Mouse (Mus musculus): ENCODE measurements around the gene Lemd1. TPM values are rescaled to one million over a fixed set of nuclear protein-coding genes. Genes with fewer than 3 reads are reported as not detected.

Gene Lemd1
- polyA plus RNA-seq, 1 experiment from 2014 or later: 1.9 TPM

DNA sequence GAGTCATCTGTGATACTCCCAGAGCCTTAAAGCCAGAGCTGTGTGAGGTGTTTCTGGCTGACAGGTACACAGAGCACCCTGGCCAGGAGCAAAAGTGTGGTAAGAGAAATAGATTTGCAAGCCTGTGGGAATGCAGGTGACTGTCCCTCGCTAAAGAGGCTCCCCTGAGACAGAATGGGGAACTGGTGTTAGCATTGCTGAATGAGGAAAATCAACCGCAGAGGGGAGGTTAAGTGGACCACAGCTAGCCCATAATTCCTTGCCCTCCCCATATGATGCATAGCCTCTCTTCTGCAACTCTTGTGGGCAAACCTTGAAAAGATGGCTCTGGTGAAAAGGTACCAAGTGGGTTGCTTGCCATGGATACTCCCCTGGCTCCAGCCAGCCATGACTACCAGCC, 41.8 kb upstream of the Lemd1 start:
- WGBS: 57% methylated on average over 2 of the region's 2 CpGs
- no peak for TF ChIP-seq CTCF (IDR thresholded peaks at IDR 0.05; ENCODE audit: low read depth)
- Histone ChIP-seq H3K4me2 (no peak overlapping the region), H3K27me3 (ENCODE audit: insufficient read depth, low read length) (no peaks in the 10 kb centered on the region), H3K9me3 (ENCODE audit: low read depth, low read length) (no peaks in the 10 kb centered on the region), H3K4me1 (ENCODE audit: insufficient read depth) (peaks cover 5% of the 10 kb centered on the region; the same call in 1 of the 2 replicates), H3K4me3 (ENCODE audit: low read depth, low read length) (no peak overlapping the region), H3K36me3 (ENCODE audit: insufficient read depth) (no peaks in the 10 kb centered on the region), H3K27ac (ENCODE audit: low read depth) (no peak overlapping the region), H3K9ac (no peak overlapping the region)
- DNase-seq (no peak), ATAC-seq (ENCODE audit: insufficient read depth) (no peak)

DNA sequence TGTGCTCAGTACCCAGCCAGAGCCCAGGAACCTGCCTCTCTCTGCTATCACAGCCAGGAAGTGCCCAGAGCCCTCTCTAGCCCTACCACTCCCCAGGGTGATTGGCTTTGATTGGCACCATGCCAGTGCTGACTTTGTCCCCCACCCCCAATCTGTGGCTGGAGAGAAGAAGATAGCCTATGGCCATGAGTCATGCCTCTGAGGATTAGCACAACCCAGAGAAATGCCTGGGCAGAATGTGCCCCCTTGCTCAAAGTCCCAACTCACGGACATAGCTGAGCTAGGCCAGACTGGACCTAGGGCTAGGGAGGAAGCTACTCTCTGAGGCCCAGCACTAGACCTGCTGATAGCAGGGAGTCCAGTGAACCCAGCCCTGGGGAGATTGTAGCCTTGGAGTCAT, 41.1 kb upstream of the Lemd1 start:
- H3K27me3 ChIP-seq (ENCODE audit: insufficient read depth, low read length): no peaks in the 10 kb centered on the region
- H3K4me3 ChIP-seq (ENCODE audit: low read depth, low read length): no peak overlapping the region
- no peak overlapping the region for H3K4me2 ChIP-seq
- H3K36me3 ChIP-seq (ENCODE audit: insufficient read depth): no peaks in the 10 kb centered on the region
- ATAC-seq (ENCODE audit: insufficient read depth) (no peak), DNase-seq (no peak)
- H3K9ac ChIP-seq: no peak overlapping the region
- no peak for TF ChIP-seq CTCF (IDR thresholded peaks at IDR 0.05; ENCODE audit: low read depth)
- H3K27ac ChIP-seq (ENCODE audit: low read depth): no peak overlapping the region
- WGBS: 46% methylated on average over 1 of the region's 1 CpGs
- H3K4me1 ChIP-seq (ENCODE audit: insufficient read depth): peaks cover 5% of the 10 kb centered on the region; the same call in 1 of the 2 replicates
- no peaks in the 10 kb centered on the region for H3K9me3 ChIP-seq (ENCODE audit: low read depth, low read length)

DNA sequence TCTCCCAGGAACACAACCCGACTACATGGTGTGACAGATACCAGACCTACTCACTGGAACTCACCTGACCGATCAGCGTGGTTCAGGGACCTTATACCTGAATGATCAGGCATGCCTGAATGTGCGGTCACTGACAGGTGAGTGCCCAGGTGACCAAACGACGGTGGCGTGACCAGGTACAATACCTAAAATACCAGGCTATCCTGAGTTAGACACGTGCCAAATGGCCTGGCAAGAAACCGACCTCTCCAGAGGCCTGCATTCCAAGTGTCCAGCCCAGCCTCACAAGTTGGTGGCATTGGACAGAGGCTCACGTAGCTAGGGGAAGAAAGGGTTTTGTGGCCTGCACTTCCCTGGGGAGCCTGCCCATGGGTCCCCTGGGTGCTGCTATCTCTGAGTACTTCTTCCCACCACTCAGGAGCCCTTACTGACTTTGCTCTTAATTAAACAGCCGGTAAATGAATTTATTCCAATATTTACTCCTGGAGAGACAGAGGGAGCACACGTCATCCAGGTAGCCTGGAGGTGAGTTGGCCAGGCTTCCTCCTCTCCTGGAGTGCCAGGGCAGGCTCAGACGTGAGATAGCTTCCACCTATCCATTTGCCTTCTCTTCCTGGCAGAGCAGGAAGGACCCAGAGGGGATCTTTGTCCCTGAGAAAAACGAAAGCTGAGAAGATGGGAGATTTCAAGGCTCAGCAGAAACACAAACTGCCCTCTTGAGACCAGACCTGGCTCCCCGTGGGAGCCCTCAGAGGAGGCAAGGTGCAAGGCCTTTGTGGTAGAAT, 40.2 kb upstream of the Lemd1 start:
- Histone ChIP-seq H3K36me3 (ENCODE audit: insufficient read depth) (no peaks in the 10 kb centered on the region), H3K9ac (no peak overlapping the region), H3K4me3 (ENCODE audit: low read depth, low read length) (no peak overlapping the region), H3K27me3 (ENCODE audit: insufficient read depth, low read length) (no peaks in the 10 kb centered on the region), H3K4me2 (no peak overlapping the region), H3K9me3 (ENCODE audit: low read depth, low read length) (no peaks in the 10 kb centered on the region), H3K4me1 (ENCODE audit: insufficient read depth) (peaks cover 5% of the 10 kb centered on the region; the same call in 1 of the 2 replicates), H3K27ac (ENCODE audit: low read depth) (no peak overlapping the region; the same call in 1 of the 2 replicates)
- 60% methylated on average over 15 of the region's 15 CpGs for WGBS
- TF ChIP-seq CTCF (IDR thresholded peaks at IDR 0.05; ENCODE audit: low read depth): no peak
- no peak for ATAC-seq (ENCODE audit: insufficient read depth)
- DNase-seq: no peak

DNA sequence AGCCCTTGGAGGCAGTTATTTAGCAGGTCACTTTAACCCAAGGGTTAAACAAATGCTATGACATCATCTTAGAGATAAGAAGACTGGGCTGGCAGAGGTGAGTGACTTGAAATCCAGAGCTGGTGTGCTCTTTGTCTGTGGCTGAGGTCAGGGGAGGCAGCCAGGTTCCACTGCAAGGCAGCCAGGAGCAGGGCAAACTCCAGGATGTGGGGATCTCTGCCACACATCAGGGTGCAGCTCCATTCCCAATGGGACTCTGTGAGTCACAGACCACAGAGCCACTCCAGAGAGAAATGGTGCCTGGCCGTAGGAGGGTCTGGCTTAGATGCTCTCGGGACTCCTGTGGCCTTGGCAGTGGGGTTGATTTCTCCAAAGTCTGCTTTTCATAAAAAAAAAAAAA, 39.3 kb upstream of the Lemd1 start:
- Histone ChIP-seq H3K9me3 (ENCODE audit: low read depth, low read length) (no peaks in the 10 kb centered on the region), H3K4me2 (no peak overlapping the region), H3K36me3 (ENCODE audit: insufficient read depth) (no peaks in the 10 kb centered on the region), H3K4me1 (ENCODE audit: insufficient read depth) (peaks cover 5% of the 10 kb centered on the region; the same call in 1 of the 2 replicates), H3K27me3 (ENCODE audit: insufficient read depth, low read length) (no peaks in the 10 kb centered on the region), H3K27ac (ENCODE audit: low read depth) (no peak overlapping the region), H3K9ac (no peak overlapping the region), H3K4me3 (ENCODE audit: low read depth, low read length) (no peak overlapping the region)
- DNase-seq (no peak), ATAC-seq (ENCODE audit: insufficient read depth) (no peak)
- no peak for TF ChIP-seq CTCF (IDR thresholded peaks at IDR 0.05; ENCODE audit: low read depth)
- WGBS: 42% methylated on average over 2 of the region's 2 CpGs

DNA sequence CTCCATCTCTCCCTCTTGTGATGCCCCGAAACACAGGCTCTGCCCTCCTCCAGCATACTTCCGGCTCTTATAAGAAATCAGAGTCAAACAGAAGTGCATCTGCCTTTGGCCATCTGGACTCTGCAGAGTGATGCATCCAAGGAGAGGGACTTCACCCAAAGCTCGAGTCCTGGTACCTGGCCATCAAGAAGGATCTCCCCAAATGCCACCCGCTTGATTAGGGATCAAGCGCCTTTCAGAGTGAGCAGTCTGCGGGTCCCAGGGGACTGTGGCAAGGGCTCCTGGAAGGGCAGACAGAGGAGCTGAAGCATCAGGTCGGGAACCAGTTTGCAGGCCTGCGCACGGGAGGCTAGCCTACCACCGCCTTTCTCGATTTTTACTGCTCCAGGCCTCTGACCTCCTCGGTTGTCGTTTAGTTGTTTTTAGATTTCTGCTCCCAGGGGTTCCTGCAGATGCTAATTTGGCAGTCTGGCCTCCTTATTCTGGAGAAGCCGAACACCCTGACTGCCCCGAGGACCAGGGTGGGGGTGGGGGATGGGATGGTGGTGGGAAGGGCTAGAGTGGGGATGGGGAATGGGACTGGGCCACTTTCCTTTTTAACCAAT, 38.0 kb upstream of the Lemd1 start:
- WGBS: 60% methylated on average over 15 of the region's 15 CpGs
- Histone ChIP-seq H3K36me3 (ENCODE audit: insufficient read depth) (no peaks in the 10 kb centered on the region), H3K9ac (no peak overlapping the region), H3K9me3 (ENCODE audit: low read depth, low read length) (no peaks in the 10 kb centered on the region), H3K4me2 (no peak overlapping the region), H3K4me3 (ENCODE audit: low read depth, low read length) (no peak overlapping the region), H3K4me1 (ENCODE audit: insufficient read depth) (peaks cover 5% of the 10 kb centered on the region; the same call in 1 of the 2 replicates), H3K27me3 (ENCODE audit: insufficient read depth, low read length) (no peaks in the 10 kb centered on the region), H3K27ac (ENCODE audit: low read depth) (no peak overlapping the region)
- ATAC-seq (ENCODE audit: insufficient read depth): no peak
- DNase-seq: no peak
- TF ChIP-seq CTCF (IDR thresholded peaks at IDR 0.05; ENCODE audit: low read depth): no peak

DNA sequence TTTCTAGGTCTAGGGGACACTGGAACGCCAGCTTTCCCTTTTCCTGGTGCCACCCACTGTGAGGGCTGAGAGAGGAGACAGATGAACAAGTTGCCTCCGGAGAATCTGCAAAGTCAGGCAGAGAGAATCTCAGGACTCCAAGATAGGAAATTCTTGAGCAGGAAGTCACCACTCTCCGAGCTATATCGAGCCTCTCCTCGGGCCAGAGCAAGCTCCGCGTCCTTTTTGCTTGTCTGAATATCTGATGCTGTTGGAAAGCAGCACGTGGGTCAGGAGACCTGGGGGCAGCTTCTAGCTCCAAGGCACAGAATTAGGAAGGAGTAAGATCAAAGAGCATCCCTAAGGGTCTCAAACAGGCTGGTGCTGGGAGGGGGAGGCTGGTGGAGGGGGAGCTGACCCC, 37.5 kb upstream of the Lemd1 start:
- 21% methylated on average over 8 of the region's 8 CpGs for WGBS
- no peaks in the 10 kb centered on the region for H3K36me3 ChIP-seq (ENCODE audit: insufficient read depth)
- no peaks in the 10 kb centered on the region for H3K27me3 ChIP-seq (ENCODE audit: insufficient read depth, low read length)
- ATAC-seq (ENCODE audit: insufficient read depth): no peak
- peaks cover 5% of the 10 kb centered on the region; the same call in 1 of the 2 replicates for H3K4me1 ChIP-seq (ENCODE audit: insufficient read depth)
- no peak for TF ChIP-seq CTCF (IDR thresholded peaks at IDR 0.05; ENCODE audit: low read depth)
- no peak overlapping the region for H3K27ac ChIP-seq (ENCODE audit: low read depth)
- H3K9me3 ChIP-seq (ENCODE audit: low read depth, low read length): no peaks in the 10 kb centered on the region
- H3K4me3 ChIP-seq (ENCODE audit: low read depth, low read length): no peak overlapping the region
- DNase-seq: no peak
- no peak overlapping the region for H3K9ac ChIP-seq
- H3K4me2 ChIP-seq: no peak overlapping the region

DNA sequence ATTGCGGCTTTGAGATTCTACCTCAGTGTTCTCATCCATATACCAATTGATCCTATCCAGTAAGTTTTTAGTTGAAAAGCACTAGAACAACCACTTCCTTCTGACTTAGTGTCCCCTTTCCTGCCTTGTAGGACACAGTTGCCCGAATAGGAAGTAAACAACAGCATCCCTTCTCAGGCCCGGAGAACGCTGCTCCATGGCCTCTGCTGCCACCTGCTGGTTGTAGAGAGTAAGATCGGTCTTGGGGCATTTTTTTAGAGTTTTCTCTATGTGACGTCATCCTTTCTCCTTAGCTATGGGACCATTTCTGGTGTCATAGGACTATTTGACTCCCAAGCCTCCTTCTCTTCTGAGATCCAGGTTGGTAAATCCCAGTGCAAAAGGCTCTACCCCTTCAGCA, 35.5 kb upstream of the Lemd1 start:
- 10% methylated on average over 6 of the region's 6 CpGs for WGBS
- H3K9me3 ChIP-seq (ENCODE audit: low read depth, low read length): no peaks in the 10 kb centered on the region
- H3K4me3 ChIP-seq (ENCODE audit: low read depth, low read length): no peak overlapping the region
- H3K4me2 ChIP-seq: 0 out of 2 replicates have a peak overlapping the region, but pooled peaks have one; percentile 13
- ATAC-seq (ENCODE audit: insufficient read depth) (peak; percentile 25; the same call in 1 of the 2 replicates), DNase-seq (peak; percentile 95)
- no peaks in the 10 kb centered on the region for H3K36me3 ChIP-seq (ENCODE audit: insufficient read depth)
- H3K27me3 ChIP-seq (ENCODE audit: insufficient read depth, low read length): 0 out of 2 replicates have a peak, but pooled peaks cover 6% of the 10 kb centered on the region
- H3K4me1 ChIP-seq (ENCODE audit: insufficient read depth): no peaks in the 10 kb centered on the region
- H3K9ac ChIP-seq: no peak overlapping the region
- peak; percentile 96 for TF ChIP-seq CTCF (IDR thresholded peaks at IDR 0.05; ENCODE audit: low read depth)
- H3K27ac ChIP-seq (ENCODE audit: low read depth): no peak overlapping the region
